Mouse (Mus musculus): Measurements from ENCODE around the gene Clk1.

GRCm38 (mm10) chr1:58422879-58423278, 987 bp downstream of the Clk1 start:
- TF ChIP-seq FLI1 (IDR thresholded peaks at IDR 0.05; ENCODE audit: low read length) (no peak), GATA1 (IDR thresholded peaks at IDR 0.05; ENCODE audit: borderline replicate concordance, low read length) (no peak)
